Mouse (Mus musculus) natural killer cell, adult 2 months (primary cell): ENCODE data around the gene M6pr.

ENCODE experiments used
- DNase-seq, 2 experiments: peaks; one replicate each; pipeline ENCODE4 v3.0.0; 2022; ENCODE audit warnings: low spot score in 2 of 2

Gene M6pr

GRCm38 (mm10) chr6:122308505-122309393, at the start of gene M6pr:
TSS of gene M6pr (plus strand) at chr6:122308720.
- DNase-seq: peak; percentile 95 to 97

- no peak for DNase-seq
These were observed 46.0 kb upstream of the M6pr start for GRCm38 (mm10) chr6:122262543-122262942.

DNA sequence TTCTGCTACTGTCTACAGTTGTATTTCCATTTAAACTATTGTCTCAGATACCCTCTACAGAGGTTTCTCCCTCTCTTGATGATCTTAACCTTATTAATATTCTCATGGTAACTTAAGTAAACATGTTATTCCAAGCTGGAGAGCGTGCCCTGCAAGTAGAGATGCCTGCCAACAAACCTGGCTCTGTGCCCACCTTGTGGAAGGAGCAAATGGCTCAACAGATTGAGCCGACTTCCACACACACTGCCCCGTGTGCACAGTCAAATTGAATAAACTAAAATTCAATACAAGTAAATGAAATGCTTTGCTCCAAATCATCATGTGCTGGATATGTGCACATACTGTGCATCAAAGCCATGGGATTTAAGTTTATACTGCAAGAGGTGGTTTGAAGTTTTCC, 40.0 kb upstream of the M6pr start:
- no peak for DNase-seq

DNA sequence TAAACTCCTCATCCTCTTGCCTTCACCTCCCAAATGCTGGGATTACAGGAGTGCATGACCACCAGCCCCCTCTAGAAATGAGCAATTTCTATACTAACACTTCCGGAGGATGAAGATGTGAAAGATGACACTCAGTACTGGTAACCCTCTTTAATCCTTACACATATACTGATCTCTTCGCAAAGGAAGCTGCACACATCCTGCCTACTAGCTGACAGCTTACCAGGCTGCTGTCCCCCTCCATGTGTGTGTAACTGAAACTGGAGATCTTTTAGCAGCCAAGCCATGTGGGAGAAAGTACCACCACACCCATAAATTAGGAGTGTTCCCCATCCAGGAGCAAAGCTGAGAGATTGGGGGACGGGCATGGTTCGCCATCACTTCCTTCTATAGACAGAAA, 39.4 kb upstream of the M6pr start:
- DNase-seq: peak in 1 of 2 experiments; percentile 52

DNA sequence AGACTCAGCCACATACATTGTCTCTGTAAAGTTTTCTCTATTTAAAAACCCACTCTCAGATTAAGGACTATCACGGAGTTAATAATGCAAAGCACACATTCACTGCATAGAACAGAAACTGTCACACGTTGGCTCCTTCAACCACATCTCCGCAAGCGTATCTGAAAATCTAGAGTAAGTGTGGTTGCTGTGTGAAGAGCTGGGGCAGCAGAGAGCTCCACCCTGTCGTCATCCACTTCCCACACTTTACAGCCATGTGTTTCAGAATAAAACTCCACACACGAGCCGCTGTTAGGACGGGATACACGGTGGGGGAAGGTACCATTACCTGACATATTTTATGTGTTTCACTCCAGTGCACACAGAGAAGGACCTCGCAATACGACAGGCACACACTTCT, 38.4 kb upstream of the M6pr start:
- peak in 1 of 2 experiments; percentile 70 for DNase-seq

DNA sequence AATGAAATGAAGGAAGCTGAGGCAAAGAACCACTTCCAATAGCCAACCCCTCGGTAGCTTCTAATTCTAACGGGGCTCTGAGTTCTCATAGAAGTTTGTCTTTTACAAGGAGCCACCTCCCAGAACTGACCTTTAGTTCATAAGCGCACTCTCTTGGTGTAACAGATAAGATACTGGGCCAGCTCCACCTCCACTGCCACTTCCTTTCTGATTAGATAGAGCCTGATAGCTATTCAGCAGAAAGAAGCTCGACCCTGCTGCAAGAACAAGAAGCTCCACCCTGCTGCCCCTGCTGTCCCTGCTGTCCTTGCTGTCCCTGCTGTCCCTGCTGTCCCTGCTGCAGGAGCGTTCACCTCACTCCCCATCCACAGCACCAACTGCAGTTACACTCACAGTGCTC, 34.0 kb upstream of the M6pr start:
- DNase-seq: peak in 1 of 2 experiments; percentile 34

DNA sequence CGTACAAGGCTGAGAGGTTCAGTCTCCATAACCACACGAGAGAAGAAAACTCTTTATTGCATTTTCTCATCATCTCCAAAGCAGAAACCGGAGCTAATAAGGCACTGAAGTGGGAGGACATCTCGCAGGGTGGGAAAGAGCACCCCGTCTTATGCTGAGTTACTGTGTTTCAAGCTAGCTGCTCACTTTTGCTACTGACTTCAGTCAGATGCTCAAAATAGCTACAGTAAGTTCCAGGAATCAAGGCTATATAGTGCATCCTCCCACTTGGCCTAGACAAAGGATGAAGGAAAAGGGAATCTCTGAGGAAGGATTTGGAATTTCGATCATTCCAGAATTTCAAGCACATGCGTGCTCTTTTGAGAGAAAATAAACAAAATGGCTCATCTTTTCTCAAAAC, 32.0 kb upstream of the M6pr start:
- no peak for DNase-seq

DNA sequence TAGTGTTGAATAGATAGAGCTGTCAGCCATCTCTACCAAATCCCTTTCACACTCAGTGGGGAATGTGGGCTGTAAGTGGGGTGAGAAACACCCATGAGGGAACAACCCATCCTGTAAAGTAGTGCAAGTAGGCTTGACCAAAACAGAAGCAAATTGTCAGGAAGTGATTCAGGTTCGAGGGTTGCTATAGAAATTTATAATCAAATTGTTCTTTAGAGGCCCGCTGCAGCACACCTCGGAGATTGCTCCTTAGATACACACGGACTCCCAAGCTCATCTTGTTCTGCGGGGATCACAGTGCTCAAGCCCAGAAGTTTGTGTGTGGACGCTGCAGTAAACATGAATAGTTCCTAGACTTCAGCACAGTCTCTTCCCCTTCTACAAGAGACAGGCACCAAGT, 25.7 kb upstream of the M6pr start, which contains the start of gene Klrg1:
Gene Klrg1, minus strand, starts transcription at position 101 of the 400 bp plus-strand sequence.
- no peak for DNase-seq

GRCm38 (mm10) chr6:122283429-122283828, 25.1 kb upstream of the M6pr start:
- no peak for DNase-seq

GRCm38 (mm10) chr6:122284304-122284703, 24.2 kb upstream of the M6pr start:
- DNase-seq: no peak

GRCm38 (mm10) chr6:122284823-122285222, 23.7 kb upstream of the M6pr start:
- peak; percentile 40 to 71 for DNase-seq

- DNase-seq: no peak
These were observed 20.3 kb upstream of the M6pr start for GRCm38 (mm10) chr6:122288263-122288662.

DNA sequence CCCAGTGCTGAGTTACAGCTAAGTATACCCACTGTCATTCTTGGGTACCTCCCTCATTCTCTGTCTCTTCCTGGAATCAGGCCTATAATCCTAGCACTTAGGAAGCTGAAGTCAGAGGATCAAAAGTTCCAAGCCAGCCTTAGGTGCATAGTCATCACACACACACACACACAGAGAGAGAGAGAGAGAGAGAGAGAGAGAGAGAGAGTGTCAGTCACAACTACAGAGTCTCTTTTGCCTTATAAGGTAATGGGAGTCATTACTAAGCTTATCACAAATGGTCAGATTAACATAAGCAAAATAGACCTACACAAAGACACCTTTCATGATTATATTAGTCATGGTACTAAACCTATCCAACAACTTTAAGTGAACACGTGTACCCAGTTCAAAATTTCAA, 19.2 kb upstream of the M6pr start:
- no peak for DNase-seq

DNA sequence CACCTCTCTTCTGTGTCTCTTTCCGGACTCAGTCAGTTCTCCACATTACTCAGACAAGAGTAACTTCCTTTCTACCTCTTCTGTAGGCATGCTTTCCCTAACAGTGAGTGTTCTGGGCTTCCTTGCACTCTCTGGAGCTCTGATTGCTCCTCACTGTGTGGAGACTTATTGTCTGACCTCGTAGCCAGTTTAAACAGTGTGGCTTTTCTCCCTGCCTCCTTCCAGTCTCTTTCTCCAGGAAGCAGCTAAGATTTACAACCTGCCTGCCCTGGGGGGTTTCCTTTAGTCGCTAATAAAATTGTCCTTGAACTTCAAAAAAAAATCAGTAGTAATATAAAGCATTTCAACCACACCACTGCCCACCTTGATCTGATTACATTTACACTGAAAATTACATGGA, 18.3 kb upstream of the M6pr start:
- no peak for DNase-seq

DNA sequence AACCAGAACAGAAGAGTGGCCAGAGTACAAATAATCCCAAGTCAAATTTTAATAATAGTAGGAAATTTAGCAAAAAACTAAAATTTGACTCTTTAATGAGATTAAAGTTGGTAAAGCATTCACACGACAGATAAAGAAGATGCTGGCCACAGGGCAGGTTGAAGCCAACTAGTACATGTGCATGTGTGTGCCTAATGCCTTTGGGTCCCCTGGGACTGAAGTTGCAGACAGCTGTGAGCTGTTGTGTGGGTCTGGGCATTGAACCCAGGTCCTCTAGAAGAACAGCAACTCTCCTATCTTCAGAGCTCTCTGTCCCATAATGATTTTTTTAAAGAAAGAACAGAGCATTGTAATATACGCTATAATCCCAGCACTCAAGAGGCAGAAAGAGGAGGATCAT, 17.3 kb upstream of the M6pr start:
- DNase-seq: no peak

DNA sequence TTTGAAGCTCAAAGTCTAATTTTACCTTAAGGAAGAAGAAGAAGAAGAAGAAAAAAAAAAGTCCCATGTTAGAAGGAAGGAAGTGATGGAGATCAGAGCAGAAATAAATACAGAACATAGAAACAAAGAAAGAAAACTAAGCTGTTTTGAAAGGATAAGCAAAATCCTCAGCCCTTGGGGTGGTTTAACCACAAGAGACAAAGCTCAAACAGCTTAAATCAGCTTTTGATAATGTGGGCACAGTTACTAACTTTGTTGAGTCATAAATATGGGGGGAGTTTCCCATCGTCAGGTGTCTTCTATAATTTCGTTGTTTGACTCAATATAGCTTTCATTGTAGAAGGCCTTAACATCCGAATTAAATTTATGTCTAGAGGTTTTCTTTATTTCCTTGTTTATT, 16.8 kb upstream of the M6pr start:
- peak; percentile 35 to 62 for DNase-seq

DNA sequence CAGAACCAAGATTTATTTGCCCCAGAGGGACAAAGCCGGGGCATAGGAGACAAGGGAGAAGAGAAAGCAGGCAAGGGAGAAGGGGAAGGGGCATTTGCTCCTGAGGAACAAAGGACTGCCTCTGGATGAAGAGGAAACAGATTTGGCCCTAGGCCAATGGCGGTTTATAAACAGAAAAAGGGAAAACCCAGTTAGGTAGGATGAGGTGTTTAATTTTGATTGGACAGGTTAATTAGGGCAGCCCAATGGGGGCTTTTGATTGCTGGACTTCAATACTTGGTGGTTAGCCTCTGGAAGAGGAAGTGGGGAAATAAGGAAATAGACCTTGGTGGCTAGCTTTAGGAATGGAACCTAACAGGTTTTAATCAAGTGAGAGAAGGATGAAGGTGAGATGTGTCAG, 16.3 kb upstream of the M6pr start:
- DNase-seq: no peak

GRCm38 (mm10) chr6:122293121-122293520, 15.4 kb upstream of the M6pr start:
- DNase-seq: no peak

- DNase-seq: peak; percentile 61 to 82
These were observed 14.7 kb upstream of the M6pr start for GRCm38 (mm10) chr6:122293796-122294195.

DNA sequence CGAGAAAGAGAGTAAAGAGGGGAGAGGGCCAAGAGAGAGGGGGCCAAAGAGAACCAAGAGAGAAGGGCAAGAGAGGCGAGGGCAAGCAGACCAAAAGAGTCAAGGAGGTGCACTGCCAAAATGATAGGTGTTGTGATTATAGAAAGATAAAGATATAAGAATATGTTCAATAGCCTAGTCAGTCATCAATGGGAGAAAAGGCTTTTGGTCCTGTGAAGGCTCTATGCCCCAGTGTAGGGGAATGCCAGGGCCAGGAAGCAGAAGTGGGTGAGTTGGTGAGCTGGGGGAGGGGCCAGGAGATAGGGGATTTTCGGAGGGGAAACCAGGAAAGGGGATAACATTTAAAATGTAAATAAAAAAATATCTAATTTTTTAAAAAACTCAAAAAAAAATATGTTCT, 14.2 kb upstream of the M6pr start:
- peak; percentile 48 to 68 for DNase-seq

DNA sequence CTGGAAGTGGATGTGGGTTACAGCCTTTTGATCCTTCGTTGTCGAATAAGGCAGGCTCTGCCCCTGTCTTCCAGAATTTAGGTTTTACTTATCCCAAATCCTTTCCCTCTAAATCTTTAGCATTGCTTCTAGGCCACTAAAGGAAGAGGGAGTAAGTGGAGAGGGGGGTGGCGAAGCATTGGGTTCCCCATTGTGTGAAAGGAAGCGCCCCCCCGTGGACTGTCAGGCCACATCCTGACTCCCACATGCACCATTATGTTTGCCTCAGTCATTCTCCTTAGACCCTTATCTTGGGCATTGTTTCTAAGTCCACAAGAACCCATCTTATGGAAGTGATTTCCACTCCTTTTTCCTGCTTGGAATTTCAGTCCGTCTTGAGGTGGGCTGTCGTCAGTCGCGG, 13.3 kb upstream of the M6pr start:
- DNase-seq: peak in 1 of 2 experiments; percentile 54

- no peak for DNase-seq
These were observed 11.6 kb upstream of the M6pr start for GRCm38 (mm10) chr6:122296918-122297278.
